Mouse (Mus musculus): ENCODE results near the gene Bdh1. TPM values are rescaled to one million over a fixed set of nuclear protein-coding genes. Genes with fewer than 3 reads are reported as not detected.

The Bdh1 gene
- polyA plus RNA-seq, 1 experiment = 140 TPM

DNA sequence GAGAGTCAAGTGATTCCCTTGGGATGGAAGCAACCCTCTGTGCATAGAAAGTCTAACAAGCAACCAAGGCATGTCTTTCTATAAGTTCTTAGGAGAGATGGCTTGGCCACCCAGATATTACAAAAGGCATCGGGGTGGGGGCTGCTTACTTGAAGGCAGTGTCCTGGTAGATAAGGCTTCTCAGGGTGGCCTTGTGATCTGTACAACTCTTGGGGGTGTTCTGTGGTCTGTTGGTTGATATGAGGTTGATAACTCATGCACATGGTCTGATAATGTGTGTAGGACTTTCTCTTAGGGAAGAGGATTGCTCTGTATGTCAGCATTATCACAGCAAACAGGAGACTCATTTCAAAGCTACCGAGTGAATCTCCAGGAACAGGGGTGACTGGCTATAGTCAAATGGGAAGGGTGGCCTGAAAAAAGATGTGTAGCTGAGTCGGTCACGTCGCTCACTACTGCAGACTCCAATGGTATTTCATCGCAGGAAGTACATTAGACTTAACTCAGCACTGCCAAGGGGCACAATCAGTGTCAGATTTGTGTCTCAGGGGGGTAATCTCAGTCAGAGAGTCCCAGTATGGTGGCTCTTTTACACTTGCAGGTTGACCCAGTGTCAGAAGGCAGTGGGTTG lies 4.5 kb downstream of the Bdh1 start:
- Histone ChIP-seq H3K27ac (ENCODE audit: insufficient read depth, low read length) (no peak overlapping the region), H3K4me1 (ENCODE audit: control insufficient read depth, insufficient read depth, low read length) (no peaks in the 10 kb centered on the region), H3K4me3 (ENCODE audit: insufficient read depth, low read length) (no peak overlapping the region)
- no peak for TF ChIP-seq CTCF (IDR thresholded peaks at IDR 0.05; ENCODE audit: extremely low read depth, insufficient read depth, low read length)
- no peak for TF ChIP-seq POLR2A (IDR thresholded peaks at IDR 0.05; ENCODE audit: extremely low read depth, insufficient read depth, low read length)

DNA sequence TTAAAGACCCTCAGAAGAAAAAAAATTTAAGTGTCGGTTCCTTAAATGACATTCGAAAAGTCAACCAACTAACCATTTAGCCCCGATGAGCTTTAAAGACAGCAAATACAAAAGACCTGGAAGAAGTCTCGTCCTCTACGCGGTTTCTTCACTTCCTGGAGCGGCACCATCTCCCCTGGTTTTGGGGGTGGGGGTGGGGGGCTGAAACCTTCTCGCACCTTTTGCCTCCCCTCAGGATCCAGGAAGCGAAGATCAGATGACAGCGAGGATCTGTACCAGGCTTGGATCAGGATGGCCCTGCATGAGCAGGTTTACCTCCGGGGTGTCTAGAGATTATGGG lies 6.2 kb downstream of the Bdh1 start:
- H3K27ac ChIP-seq (ENCODE audit: insufficient read depth, low read length) = peak overlapping the region; percentile 33; the same call in 1 of the 2 replicates
- TF ChIP-seq POLR2A (IDR thresholded peaks at IDR 0.05; ENCODE audit: extremely low read depth, insufficient read depth, low read length) (no peak), CTCF (IDR thresholded peaks at IDR 0.05; ENCODE audit: extremely low read depth, insufficient read depth, low read length) (no peak)
- H3K4me3 ChIP-seq (ENCODE audit: insufficient read depth, low read length) = peak overlapping the region; percentile 98
- no peaks in the 10 kb centered on the region for H3K4me1 ChIP-seq (ENCODE audit: control insufficient read depth, insufficient read depth, low read length)

DNA sequence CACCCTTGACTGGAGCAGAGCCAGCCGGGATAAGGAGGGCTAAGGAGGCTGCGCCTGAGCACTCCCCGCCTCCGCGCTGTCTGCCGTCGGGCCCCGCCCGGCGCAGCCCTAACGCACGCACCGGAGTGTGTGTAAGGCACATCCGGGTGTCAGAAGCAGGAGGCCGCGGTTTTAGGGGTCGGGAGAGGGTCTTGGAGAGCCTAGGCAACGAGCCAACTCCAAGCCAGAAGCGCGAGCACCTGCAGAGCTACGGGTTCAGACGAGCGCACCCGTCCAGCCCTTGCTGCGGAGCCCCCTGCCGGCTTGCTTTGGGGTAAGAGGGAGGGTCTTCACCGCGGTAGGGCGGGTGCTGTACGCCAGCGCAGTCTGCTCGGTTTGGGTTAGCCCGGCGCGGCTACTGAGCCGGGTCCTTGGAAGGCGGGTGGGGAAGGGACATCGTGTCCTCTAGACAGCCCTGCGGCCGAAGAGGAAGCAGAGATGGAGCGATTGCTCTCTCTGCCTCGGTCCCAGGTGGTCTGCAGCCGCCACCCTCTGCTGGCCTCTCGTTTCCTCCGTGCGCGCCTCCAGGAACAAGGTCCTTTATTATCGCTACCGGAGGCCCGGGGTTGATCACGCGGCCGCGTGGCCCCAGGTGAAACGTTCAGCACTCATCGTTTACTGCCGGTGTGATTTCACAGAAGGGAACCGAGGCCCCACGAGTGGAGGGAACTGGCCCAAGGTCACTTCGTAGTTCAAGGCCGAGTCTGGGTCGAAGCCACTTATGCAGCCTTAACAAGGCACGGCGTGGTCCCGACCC lies 6.8 kb downstream of the Bdh1 start:
- TF ChIP-seq CTCF (IDR thresholded peaks at IDR 0.05; ENCODE audit: extremely low read depth, insufficient read depth, low read length) (no peak), POLR2A (IDR thresholded peaks at IDR 0.05; ENCODE audit: extremely low read depth, insufficient read depth, low read length) (peak; percentile 74)
- H3K27ac ChIP-seq (ENCODE audit: insufficient read depth, low read length) = peak overlapping the region; percentile 95
- peak overlapping the region; percentile 98 for H3K4me3 ChIP-seq (ENCODE audit: insufficient read depth, low read length)
- peaks cover 3% of the 10 kb centered on the region for H3K4me1 ChIP-seq (ENCODE audit: control insufficient read depth, insufficient read depth, low read length)

DNA sequence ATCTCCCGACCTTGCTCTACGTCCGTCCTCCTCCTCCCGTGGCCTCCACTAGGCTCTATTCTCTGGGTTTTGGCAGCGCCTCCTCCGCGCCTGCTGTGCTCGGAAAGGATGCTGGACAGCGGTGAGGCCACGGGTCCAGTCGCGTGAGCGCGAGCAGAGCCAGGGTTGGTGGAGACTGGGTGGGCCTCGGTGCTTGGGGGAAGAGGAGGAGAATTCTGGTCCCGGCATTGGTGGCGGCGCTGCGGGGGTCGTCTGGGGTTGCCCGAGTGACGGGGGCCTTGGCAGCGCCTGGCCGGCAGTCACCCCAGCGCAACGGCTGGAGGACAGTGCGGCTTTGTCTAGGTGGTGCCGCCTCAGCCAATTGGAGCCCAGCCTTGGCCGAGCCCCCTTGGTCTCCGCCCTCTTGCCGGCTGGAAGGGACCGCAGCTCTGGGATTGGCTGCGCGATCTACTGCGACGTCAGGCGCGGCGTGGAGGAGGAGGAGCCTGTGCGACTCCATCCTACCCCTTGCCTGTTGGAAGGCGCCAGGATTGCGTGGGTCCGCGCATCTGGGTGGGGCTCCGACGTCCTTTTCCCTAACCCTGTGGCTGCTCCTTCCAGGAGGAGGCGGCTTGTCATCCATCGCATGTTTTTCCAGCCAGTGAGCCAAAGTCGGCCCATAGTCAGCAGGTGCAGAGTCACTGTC lies 7.5 kb downstream of the Bdh1 start:
- H3K4me3 ChIP-seq (ENCODE audit: insufficient read depth, low read length) = peak overlapping the region; percentile 98
- H3K4me1 ChIP-seq (ENCODE audit: control insufficient read depth, insufficient read depth, low read length) = peaks cover 3% of the 10 kb centered on the region
- peak overlapping the region; percentile 95 for H3K27ac ChIP-seq (ENCODE audit: insufficient read depth, low read length)
- TF ChIP-seq POLR2A (IDR thresholded peaks at IDR 0.05; ENCODE audit: extremely low read depth, insufficient read depth, low read length) = peak; percentile 87
- no peak for TF ChIP-seq CTCF (IDR thresholded peaks at IDR 0.05; ENCODE audit: extremely low read depth, insufficient read depth, low read length)

DNA sequence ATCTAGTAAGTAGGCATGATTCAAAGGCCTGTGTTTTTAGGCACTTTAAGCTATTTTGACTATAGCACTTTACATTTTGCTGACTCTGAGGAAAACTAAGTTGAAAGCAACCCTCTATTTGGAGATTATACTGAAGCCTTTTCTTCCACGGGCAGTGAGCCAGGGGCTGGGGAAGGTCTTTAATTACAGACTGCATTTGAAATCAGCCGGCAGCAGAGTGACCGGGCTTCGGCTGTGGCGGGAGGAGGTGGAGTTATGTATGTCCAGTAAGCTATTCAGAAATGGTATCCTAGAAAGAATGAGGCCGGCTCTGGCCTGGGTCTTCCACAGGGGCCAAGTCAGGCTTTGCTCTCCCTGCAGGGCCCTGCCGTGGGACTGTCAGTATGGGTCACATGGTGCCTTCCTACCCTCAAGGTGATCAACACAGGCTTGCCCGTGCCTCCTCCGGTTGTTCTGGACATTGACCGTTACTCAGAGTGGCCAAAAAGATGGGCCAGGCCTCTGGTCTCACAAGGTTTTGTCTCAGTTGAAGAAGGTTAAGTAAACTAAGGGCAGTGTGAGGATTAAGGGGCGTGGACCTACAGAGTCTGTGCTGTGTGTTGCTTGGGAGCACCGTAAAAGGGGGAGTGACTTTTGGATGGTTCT lies 11.5 kb downstream of the Bdh1 start:
- peaks cover 3% of the 10 kb centered on the region for H3K4me1 ChIP-seq (ENCODE audit: control insufficient read depth, insufficient read depth, low read length)
- H3K4me3 ChIP-seq (ENCODE audit: insufficient read depth, low read length) = no peak overlapping the region
- H3K27ac ChIP-seq (ENCODE audit: insufficient read depth, low read length) = no peak overlapping the region
- TF ChIP-seq CTCF (IDR thresholded peaks at IDR 0.05; ENCODE audit: extremely low read depth, insufficient read depth, low read length) (no peak), POLR2A (IDR thresholded peaks at IDR 0.05; ENCODE audit: extremely low read depth, insufficient read depth, low read length) (no peak)

DNA sequence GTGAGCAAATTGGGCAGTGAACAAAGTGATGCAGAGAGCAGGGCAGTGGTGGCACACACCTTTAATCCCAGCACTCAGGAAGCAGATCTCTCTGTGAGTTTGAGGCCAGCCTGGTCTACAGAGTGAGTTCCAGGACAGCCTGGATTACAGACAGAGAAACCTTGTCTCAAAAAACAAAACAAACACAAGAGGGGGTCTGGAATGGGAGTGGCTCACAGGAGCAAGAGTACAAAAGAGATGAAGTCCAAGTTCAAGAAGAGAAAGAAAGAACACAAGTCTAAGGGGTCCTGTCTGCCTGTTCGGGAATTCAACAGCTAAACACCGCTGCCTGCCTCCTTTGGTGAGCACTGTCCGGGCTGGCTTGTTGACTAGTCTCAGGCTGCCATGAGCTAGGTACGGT lies 13.1 kb downstream of the Bdh1 start:
- Histone ChIP-seq H3K27ac (ENCODE audit: insufficient read depth, low read length) (no peak overlapping the region), H3K4me1 (ENCODE audit: control insufficient read depth, insufficient read depth, low read length) (peaks cover 3% of the 10 kb centered on the region), H3K4me3 (ENCODE audit: insufficient read depth, low read length) (no peak overlapping the region)
- TF ChIP-seq CTCF (IDR thresholded peaks at IDR 0.05; ENCODE audit: extremely low read depth, insufficient read depth, low read length) = no peak
- TF ChIP-seq POLR2A (IDR thresholded peaks at IDR 0.05; ENCODE audit: extremely low read depth, insufficient read depth, low read length) = no peak

DNA sequence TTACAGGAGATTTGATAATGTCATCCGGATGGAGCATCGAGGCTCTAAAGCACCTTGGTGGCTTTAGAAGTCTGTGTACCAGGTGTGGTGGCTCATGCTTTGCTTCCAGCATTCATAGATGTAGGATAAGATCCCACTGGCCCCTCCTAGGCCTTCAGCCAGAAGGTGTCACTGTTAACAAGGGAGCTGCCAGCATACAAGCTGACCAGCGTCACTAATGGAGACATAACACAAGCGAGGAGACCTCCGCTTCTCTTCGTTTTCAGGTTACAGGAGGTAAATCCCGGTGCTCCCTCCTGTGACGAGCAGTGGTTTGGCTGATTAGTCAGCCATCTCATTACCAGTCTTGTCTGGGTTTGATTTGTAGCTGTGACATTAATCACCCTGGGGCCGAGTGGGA lies 14.0 kb downstream of the Bdh1 start:
- H3K4me1 ChIP-seq (ENCODE audit: control insufficient read depth, insufficient read depth, low read length) = peaks cover 3% of the 10 kb centered on the region
- no peak overlapping the region for H3K4me3 ChIP-seq (ENCODE audit: insufficient read depth, low read length)
- no peak for TF ChIP-seq POLR2A (IDR thresholded peaks at IDR 0.05; ENCODE audit: extremely low read depth, insufficient read depth, low read length)
- 0 out of 2 replicates have a peak, but pooled peaks have one; percentile 2 for TF ChIP-seq CTCF (IDR thresholded peaks at IDR 0.05; ENCODE audit: extremely low read depth, insufficient read depth, low read length)
- no peak overlapping the region for H3K27ac ChIP-seq (ENCODE audit: insufficient read depth, low read length)

DNA sequence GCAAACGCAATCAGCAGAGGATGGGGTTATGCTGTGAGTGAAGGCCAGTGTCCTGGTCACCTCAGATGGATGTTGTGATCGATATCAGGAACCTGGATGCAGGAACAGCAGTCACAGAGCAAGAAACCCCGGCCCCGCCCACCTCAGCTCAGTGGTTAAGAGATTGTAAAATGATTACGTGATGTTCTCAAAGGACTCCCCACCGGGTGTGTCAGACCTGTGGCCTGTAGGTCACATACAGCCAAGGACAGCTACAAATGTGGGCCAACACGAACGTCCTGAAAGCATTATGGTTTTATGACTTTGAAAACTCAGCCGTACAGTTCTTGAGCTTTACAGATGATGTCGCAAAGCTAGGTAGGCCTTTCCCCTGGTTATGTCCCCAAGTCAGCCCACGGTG lies 15.3 kb downstream of the Bdh1 start:
- TF ChIP-seq CTCF (IDR thresholded peaks at IDR 0.05; ENCODE audit: extremely low read depth, insufficient read depth, low read length) (no peak), POLR2A (IDR thresholded peaks at IDR 0.05; ENCODE audit: extremely low read depth, insufficient read depth, low read length) (no peak)
- Histone ChIP-seq H3K4me3 (ENCODE audit: insufficient read depth, low read length) (no peak overlapping the region), H3K27ac (ENCODE audit: insufficient read depth, low read length) (no peak overlapping the region), H3K4me1 (ENCODE audit: control insufficient read depth, insufficient read depth, low read length) (peaks cover 3% of the 10 kb centered on the region)

DNA sequence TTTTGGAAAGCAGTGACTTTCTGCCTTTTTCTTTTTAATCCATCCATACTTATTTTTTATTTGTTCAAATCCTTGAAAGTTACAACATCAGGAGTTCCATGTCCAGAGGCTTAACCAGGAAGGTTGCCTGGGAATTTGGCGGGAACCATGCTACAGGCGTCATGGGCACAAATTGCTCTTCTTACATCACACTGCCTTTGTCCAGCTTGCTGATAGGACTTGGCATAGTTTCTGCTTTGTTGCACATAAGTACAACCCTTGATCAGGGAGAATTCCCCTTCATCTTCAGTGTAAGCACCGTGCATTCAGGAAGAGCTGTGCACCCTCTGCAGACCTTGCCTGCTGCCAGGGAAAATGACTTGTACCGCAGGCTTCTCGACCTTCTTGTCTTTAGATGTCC lies 17.4 kb downstream of the Bdh1 start:
- H3K4me3 ChIP-seq (ENCODE audit: insufficient read depth, low read length) = no peak overlapping the region
- H3K27ac ChIP-seq (ENCODE audit: insufficient read depth, low read length) = no peak overlapping the region
- TF ChIP-seq POLR2A (IDR thresholded peaks at IDR 0.05; ENCODE audit: extremely low read depth, insufficient read depth, low read length) = no peak
- H3K4me1 ChIP-seq (ENCODE audit: control insufficient read depth, insufficient read depth, low read length) = no peaks in the 10 kb centered on the region

All from cortical plate, adult 2 months (tissue).